Comparison of ENCODE assay signal across 24 mouse cellular contexts in genomic region chr1:75642496-75642895, GRCm38 (mm10).
"Had no signal": no experiment of that assay in that cellular context is flagged by ENCODE, and none has a peak within 500 bp of the region (broad histone marks: within the 10 kb centered on the region; RNA-seq: fewer than 3 reads in every experiment).

No protein-coding gene starts in this region.

- H3K4me1 ChIP-seq: intestine, embryonic 15.5 days; limb, embryonic 15.5 days; liver, embryonic 12.5 days had no signal

- H3K36me3 ChIP-seq: heart, embryonic 10.5 days; heart, embryonic 12.5 days; intestine, embryonic 15.5 days; limb, embryonic 13.5 days; limb, embryonic 15.5 days; liver, embryonic 12.5 days had no signal

- H3K4me3 ChIP-seq: gastrocnemius, adult 2 months; heart, embryonic 10.5 days; heart, embryonic 12.5 days; intestine, embryonic 15.5 days; limb, embryonic 13.5 days; limb, embryonic 15.5 days; liver, embryonic 12.5 days had no signal

- H3K27ac ChIP-seq: gastrocnemius, adult 2 months; heart, embryonic 10.5 days; hindbrain, embryonic 14.5 days; intestine, embryonic 15.5 days; limb, embryonic 13.5 days; limb, embryonic 15.5 days; liver, embryonic 12.5 days; liver, embryonic 14.5 days had no signal

- H3K27me3 ChIP-seq: heart, embryonic 12.5 days; intestine, embryonic 15.5 days; limb, embryonic 13.5 days; limb, embryonic 15.5 days; liver, embryonic 12.5 days had no signal

- ATAC-seq: hindbrain, embryonic 16.5 days; inflammation-experienced regulatory T-cells, adult 6 months; intestine, embryonic 15.5 days; intestine, postnatal 0 days; liver, embryonic 12.5 days had no signal

- H3K9ac ChIP-seq: heart, embryonic 12.5 days; hindbrain, embryonic 14.5 days; intestine, embryonic 15.5 days; limb, embryonic 13.5 days; limb, embryonic 15.5 days; liver, embryonic 12.5 days; liver, embryonic 14.5 days had no signal

- H3K4me2 ChIP-seq: heart, embryonic 12.5 days; hindbrain, embryonic 14.5 days; intestine, embryonic 15.5 days; limb, embryonic 13.5 days; limb, embryonic 15.5 days; liver, embryonic 12.5 days had no signal

- H3K9me3 ChIP-seq: heart, embryonic 10.5 days; heart, embryonic 12.5 days; intestine, embryonic 15.5 days; limb, embryonic 13.5 days; limb, embryonic 15.5 days; liver, embryonic 12.5 days had no signal

- DNase-seq: gastrocnemius, adult 2 months; gastrocnemius, postnatal 10 days; gastrocnemius, postnatal 25 days; heart, adult 18-20 months; heart, postnatal 10 days; heart, postnatal 4 days; kidney, adult 18-20 months; kidney, adult 8-10 months; kidney, postnatal 10 days; kidney, postnatal 25 days; kidney, postnatal 4 days; layer of hippocampus, postnatal 36 days; left cerebral cortex, postnatal 4 days had no signal
